Mouse (Mus musculus): Measurements from ENCODE around the gene Dffa. TPM values are rescaled to one million over a fixed set of nuclear protein-coding genes. Genes with fewer than 3 reads are reported as not detected.
A peak's percentile ranks its signal among the peaks of the same experiment; 100 is the strongest.
"Not testable (repeated sequence)": the region's sequence is repeated elsewhere in the genome, so short reads cannot be mapped to it uniquely, and the experiment has no call there.

Dffa gene
- total RNA-seq, 2 experiments from 2014 or later = 58.9 to 62.9 TPM

DNA sequence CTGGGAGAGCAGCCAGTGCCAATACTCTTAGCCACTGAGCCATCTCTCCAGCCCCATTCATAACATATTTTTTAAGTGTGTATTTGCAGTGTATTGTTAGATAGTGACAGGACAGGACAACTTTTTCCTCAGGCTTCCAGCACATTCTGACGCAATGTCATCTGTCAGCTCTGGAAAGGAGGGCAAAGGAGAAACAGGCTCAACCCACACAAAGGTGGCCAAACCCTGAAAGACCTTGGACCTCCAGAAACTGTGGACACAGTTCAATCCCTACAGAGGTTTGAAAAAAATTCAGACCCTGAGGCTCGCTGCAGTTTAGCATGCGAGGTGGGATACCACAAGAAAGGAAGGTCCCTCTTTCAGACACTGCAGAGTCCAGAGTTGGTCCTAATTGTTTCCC, 6.0 kb upstream of the Dffa start:
- DNase-seq (ENCODE audit: low spot score in 2 of 2) = no peak

DNA sequence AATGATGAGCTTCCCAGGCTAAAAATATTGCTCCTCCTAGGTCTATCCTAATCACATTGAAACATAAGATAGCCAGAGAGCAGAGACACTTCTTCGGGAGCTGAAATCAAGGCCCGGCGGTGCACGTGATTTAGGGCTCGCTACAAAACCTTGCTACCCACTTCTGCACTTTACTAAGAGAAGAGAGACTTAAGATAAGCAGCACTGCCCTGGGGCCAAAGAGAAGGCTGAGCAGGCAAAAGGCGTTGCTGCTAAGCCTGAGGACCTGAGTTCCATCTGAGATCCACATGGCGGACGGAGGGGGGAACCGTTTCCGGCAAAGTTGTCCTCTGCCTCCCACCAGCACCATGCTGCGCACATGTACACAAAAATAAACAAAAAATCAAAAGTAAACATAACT, 5.4 kb upstream of the Dffa start:
- DNase-seq (ENCODE audit: low spot score in 2 of 2) = no peak

DNA sequence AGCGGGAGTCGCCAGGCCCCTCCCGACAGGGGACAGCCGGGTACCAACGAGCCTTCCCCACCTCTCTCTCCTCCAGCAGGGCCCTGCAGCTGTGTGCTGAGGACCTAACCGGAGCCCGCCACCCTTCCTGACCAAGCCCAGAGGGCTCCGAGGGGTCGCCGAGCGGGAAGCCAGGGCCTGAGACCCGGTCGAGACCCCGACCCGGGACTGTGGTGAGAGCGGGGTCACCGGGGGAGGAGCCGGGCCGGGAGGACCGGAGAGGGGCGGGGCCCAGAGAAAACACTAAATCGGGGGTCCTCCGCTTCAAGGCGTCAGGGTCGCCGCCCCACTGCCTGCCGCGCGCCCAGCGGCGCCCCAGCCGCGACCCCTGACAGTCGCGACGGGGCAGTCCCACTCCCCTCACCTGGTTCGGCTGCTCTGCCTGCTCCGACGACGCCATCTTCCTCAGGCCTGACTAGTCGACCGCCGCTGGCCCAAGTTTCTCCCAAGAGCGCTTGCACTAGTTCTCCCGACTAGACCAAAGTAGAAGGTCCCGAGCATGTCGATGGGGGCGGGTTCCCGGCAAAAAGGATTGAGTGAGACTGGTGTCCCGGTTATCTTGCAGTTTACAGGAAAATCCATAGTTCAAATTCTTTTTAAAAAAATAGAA, 4.5 kb upstream of the Dffa start, which contains the start of gene Pex14:
Gene Pex14, minus strand, starts transcription at position 508 of the 649 bp plus-strand sequence.
- DNase-seq (ENCODE audit: low spot score in 2 of 2) = peak; percentile 91 to 93

- not testable (repeated sequence) for DNase-seq (ENCODE audit: low spot score in 2 of 2)
Measured at GRCm38 (mm10) chr4:149100449-149100848, 3.5 kb upstream of the Dffa start.

- DNase-seq (ENCODE audit: low spot score in 2 of 2) = no peak
Measured at GRCm38 (mm10) chr4:149101456-149101855, 2.5 kb upstream of the Dffa start.

- DNase-seq (ENCODE audit: low spot score in 2 of 2) = not testable (repeated sequence)
Measured at GRCm38 (mm10) chr4:149119978-149120562, 16.1 kb downstream of the Dffa start.

DNA sequence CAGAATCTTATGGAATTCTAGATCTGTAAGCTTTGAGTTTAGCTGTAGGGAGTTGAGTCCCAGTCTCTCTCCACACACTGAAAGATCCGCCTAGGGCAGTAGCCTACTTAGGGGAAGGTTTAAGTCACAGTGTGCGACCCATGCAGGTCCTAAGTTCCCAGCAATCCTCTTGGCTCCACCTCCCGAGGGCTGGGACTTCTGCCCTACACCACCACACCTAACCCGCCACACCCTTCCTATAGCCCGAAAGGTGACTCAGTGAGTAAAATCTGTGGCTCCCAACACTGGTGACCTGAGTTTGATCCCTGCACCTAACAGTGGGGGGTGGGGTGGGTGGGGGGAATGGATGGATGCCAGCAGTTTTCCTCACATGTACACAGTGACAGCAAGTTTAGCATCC, 19.5 kb downstream of the Dffa start:
- DNase-seq (ENCODE audit: low spot score in 2 of 2) = no peak

- DNase-seq (ENCODE audit: low spot score in 2 of 2) = no peak
Measured at GRCm38 (mm10) chr4:149125341-149126114, 21.6 kb downstream of the Dffa start.

DNA sequence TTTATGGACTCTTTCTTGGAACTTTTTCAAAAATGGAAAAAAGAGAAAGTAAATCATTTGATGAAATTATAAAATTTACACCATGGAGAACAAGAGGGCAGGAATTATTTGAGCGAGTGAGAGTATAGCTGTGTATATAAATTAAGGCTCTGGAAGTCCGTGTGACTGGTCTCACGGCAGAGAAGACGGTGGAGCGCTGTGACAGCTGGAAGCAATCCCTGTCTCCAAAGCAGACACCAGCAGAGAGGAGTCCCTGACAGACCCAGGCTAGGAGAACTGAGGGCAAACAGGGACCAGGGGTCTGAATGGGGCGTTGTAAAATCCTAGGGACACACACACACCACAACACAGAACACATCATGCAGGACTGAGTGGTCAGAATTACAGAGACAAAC, 22.2 kb downstream of the Dffa start:
- DNase-seq (ENCODE audit: low spot score in 2 of 2) = no peak

- DNase-seq (ENCODE audit: low spot score in 2 of 2) = no peak
Measured at GRCm38 (mm10) chr4:149126663-149127062, 22.7 kb downstream of the Dffa start, which contains the start of gene Cort. Gene Cort (minus strand): TSS chr4:149126763.

GRCm38 (mm10) chr4:149128467-149128866, 24.5 kb downstream of the Dffa start:
- peak in 1 of 2 experiments; percentile 32 for DNase-seq (ENCODE audit: low spot score in 2 of 2)

DNA sequence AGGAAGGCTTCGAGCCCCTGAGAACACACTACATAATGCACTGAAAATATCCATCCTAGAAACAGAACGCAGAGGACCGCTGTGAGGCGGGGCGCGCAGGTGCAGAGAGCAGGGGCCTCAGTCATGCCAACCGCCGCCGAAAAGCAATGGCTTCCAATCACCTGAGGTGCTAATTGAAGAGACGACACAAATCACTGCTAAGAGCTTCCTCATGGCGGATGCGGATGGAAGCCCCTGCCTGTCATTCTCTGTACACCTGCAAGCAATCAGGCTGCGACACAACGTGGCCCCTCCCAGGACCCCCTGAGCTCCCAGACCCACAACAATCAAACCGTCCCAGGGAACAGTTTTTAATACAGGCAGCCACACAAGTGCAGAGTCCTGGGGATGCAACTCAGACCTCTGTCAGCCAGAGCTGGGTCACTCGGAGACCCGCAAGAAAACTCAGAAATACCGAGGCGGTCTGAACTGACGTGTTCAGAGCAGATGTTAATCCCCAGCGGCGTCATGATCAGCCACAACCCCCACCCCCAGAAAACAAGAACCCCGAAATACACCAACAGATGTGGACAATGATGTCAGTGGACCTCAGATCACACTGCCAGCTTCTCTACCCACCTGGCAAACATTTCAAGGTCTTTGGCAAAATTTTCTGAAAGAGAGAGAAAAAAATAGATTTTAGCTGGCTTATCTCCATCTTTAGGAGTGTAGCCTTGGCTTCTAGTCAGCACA, 27.2 kb downstream of the Dffa start:
- no peak for DNase-seq (ENCODE audit: low spot score in 2 of 2)

DNA sequence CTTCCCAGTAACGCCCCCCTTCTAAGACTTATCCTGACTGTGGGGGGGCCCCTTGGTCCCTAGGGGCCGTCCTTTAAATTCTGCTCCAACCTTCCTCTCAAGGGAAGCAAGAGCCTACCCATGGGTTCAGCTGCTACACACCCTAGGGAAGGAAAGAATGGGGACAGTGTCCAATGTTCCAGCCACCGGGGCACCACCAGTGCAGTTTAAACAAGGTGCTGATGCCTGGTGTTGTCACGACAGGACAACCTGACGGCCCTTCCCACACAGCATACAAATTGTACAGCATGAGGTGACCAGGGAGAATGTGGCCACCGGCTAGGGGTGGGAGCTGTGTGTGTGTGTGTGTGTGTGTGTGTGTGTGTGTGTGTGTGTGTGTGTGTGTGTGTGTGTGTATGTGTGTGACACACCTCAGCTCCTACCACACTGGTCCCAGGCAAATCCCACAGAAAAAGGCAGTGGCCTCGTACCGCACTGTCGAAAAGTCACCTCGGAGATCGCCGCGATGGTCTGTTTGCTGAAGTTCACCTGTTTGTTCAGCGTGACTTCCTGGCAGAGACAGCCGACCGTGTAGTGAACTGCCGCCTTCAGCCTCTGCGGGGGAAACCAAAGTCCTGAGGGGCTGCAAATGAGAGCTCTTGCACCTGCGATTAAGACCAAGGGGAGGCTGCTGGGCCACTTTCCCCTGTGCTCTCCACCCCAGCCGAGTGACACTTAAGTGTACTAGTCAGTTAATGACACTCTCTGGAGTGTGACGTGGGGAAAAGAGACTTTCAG, 28.0 kb downstream of the Dffa start:
- no peak for DNase-seq (ENCODE audit: low spot score in 2 of 2)

GRCm38 (mm10) chr4:149133395-149133794, 29.4 kb downstream of the Dffa start:
- no peak for DNase-seq (ENCODE audit: low spot score in 2 of 2)

DNA sequence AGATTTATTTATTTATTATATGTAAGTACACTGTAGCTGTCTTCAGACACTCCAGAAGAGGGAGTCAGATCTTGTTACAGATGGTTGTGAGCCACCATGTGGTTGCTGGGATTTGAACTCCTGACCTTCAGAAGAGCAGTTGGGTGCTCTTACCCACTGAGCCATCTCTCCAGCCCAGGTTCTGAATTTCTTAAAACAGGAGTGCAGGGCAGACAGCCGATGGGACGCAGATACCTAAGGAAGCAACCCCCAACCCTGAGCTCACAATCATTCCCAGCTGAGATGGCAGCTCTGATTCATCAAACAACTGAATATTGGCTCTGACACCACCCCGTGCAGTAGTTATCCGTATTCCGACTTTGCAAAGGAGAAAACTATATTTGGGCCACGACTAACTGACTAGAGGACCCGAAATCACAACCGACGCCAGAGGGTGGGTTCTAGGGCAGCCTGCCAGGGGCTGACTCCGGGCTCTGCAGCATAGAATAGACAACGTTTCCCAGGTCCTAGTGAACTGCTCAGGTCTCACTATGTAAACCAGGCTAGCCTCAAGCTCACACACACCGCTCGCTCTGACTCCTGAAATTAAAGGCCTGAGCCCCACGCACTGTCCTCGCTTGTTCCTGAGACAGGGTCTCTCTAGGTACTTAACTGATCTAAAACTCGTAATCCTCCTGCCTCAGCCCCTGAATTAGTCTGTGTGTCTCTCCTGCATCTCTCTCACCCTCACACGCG, 32.3 kb downstream of the Dffa start:
- DNase-seq (ENCODE audit: low spot score in 2 of 2) = no peak

GRCm38 (mm10) chr4:149136982-149137770, 33.2 kb downstream of the Dffa start, which contains the start of gene Cenps:
Gene Cenps (minus strand): TSS chr4:149137629.
- DNase-seq (ENCODE audit: low spot score in 2 of 2) = peak; percentile 90 to 94

DNA sequence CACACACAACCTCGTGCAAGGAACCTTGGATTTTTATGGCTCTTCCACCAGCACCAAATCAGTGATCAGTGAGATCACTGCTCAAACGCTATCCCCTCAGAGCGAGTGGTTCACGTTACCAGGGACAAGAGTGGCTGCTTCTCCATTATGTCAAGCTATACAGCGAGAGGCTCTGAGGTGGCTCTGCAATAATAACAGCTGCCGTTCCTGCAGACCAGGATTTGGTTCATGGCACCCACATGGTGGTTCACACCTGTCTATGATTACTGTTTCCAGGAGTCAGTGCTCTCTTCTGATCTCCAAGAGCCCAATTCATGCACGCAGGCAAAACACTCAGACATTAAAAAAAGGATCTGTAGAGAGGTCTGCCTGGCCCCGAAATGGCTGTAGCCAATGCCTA, 34.6 kb downstream of the Dffa start:
- DNase-seq (ENCODE audit: low spot score in 2 of 2) = no peak

DNA sequence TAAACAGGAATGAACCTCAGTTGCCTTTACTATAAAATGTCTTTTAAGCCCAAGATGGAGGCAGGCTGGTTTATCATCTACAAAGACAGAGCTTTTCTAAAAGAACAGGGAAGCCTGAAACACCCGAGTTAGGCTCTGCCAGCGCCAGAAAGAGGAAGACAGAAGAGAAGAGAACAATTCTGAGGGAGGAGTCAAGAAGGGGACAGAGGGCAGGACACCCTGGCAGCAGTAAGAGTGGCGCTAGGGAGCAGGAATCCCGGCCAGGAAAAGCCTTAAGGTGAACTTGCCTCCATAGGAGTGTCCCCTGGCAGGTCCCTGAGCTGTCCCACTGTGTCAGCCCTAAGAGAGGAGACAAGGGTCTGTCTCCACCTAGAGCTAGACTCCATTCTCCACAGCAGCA, 39.6 kb downstream of the Dffa start:
- no peak for DNase-seq (ENCODE audit: low spot score in 2 of 2)

DNA sequence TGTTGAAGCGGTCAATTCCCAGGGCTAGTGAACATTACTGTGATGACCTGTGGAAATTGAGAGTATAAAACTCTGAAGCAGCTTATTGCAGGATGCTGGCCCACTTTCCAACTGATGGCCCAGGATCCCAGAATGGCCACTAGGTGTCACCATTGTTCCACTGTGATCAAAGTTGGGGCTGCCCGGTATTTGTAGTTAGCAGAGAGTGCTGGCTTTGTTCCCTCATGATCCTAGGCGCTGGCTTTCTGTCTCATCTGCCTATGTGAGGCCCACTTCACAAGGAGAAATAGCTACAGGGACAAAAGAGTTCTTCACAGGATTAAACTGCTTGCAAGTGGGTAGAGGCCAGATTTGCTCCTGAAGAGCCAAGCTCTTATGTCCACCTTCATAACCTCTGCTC, 40.5 kb downstream of the Dffa start:
- DNase-seq (ENCODE audit: low spot score in 2 of 2) = peak; percentile 83
